Mouse (Mus musculus) myocyte (in vitro differentiated cells): ENCODE measurements around the gene Mfng. TPM values are rescaled to one million over a fixed set of nuclear protein-coding genes. Genes with fewer than 3 reads are reported as not detected.

Experiments
- H3K27me3 ChIP-seq: one replicate; pipeline ENCODE4 v1.6.1; 2011; ENCODE audit not compliant: control insufficient read depth, insufficient read depth, insufficient read length
- H3K36me3 ChIP-seq: one replicate; pipeline ENCODE4 v1.6.1; 2011; ENCODE audit not compliant: control insufficient read depth, insufficient read depth
- H3K4me2 ChIP-seq: one replicate; pipeline ENCODE4 v1.6.1; 2011; ENCODE audit warnings: low read depth, control low read depth
- H3K4me3 ChIP-seq: one replicate; pipeline ENCODE4 v1.5.1; 2011; ENCODE audit warnings: mild to moderate bottlenecking, control low read depth, moderate library complexity
- H3K79me2 ChIP-seq: one replicate; pipeline ENCODE4 v1.6.1; 2011; ENCODE audit not compliant: control insufficient read depth, insufficient read depth
- H3ac ChIP-seq: one replicate; pipeline ENCODE4 v1.6.1; 2011; ENCODE audit not compliant: control insufficient read depth, insufficient read length
- CEBPB ChIP-seq: IDR thresholded peaks from 2 replicates; pipeline ENCODE4 v1.6.1; 2011; ENCODE audit warnings: mild to moderate bottlenecking, moderate library complexity; ENCODE audit not compliant: poor library complexity, insufficient read depth, severe bottlenecking
- E2F4 ChIP-seq: IDR thresholded peaks from one replicate; pipeline ENCODE4 v1.6.1; 2011; ENCODE audit warnings: mild to moderate bottlenecking, control low read depth, moderate library complexity; ENCODE audit not compliant: insufficient read depth
- MAX ChIP-seq: IDR thresholded peaks from one replicate; pipeline ENCODE4 v1.6.1; 2011; ENCODE audit warnings: low read depth, mild to moderate bottlenecking, control low read depth
- MYOD1 ChIP-seq, 3 experiments: IDR thresholded peaks; one replicate each; pipeline ENCODE4 v1.6.1; 2011; ENCODE audit warnings: control low read depth in 2 of 3, low read depth in 2 of 3, mild to moderate bottlenecking in 2 of 3, moderate library complexity in 1 of 3; ENCODE audit not compliant: insufficient read length in 2 of 3, control insufficient read depth in 1 of 3
- MYOG ChIP-seq, 3 experiments: IDR thresholded peaks; one replicate each; pipeline ENCODE4 v1.6.1; 2011; ENCODE audit warnings: control low read depth in 2 of 3, low read depth in 2 of 3, mild to moderate bottlenecking in 2 of 3; ENCODE audit not compliant: insufficient read length in 2 of 3, control insufficient read depth in 1 of 3, insufficient read depth in 1 of 3
- POLR2A ChIP-seq: IDR thresholded peaks from one replicate; pipeline ENCODE4 v1.6.1; 2011; ENCODE audit warnings: low read depth, mild to moderate bottlenecking, control low read depth, moderate library complexity; ENCODE audit not compliant: insufficient read length
- POLR2AphosphoS2 ChIP-seq: IDR thresholded peaks from one replicate; pipeline ENCODE4 v1.6.1; 2011; ENCODE audit warnings: low read depth, control low read depth; ENCODE audit not compliant: insufficient read length
- REST ChIP-seq: IDR thresholded peaks from one replicate; pipeline ENCODE4 v1.6.1; 2011; ENCODE audit warnings: mild to moderate bottlenecking, control low read depth, moderate library complexity; ENCODE audit not compliant: insufficient read depth, insufficient read length
- SRF ChIP-seq: IDR thresholded peaks from one replicate; pipeline ENCODE4 v1.6.1; 2011; ENCODE audit warnings: low read depth; ENCODE audit not compliant: control insufficient read depth, insufficient read length
- TCF12 ChIP-seq: IDR thresholded peaks from one replicate; pipeline ENCODE4 v1.6.1; 2011; ENCODE audit warnings: mild to moderate bottlenecking, control low read depth; ENCODE audit not compliant: poor library complexity, insufficient read depth, severe bottlenecking
- TCF3 ChIP-seq: IDR thresholded peaks from one replicate; pipeline ENCODE4 v1.6.1; 2011; ENCODE audit warnings: low read depth, control low read depth; ENCODE audit not compliant: insufficient read length
- USF1 ChIP-seq: IDR thresholded peaks from one replicate; pipeline ENCODE4 v1.6.1; 2011; ENCODE audit warnings: low read depth, mild to moderate bottlenecking, control low read depth, moderate library complexity
- polyA plus RNA-seq: library from polyadenylated mRNA; unstranded; fragments of >200 nt; fragmentation: generic; extraction: Trizol; gene quantifications from one replicate; pipeline ENCODE4 v1.2.1, GENCODE M21; 2012; ENCODE audit warnings: missing spikeins

The Mfng gene
- polyA plus RNA-seq, 1 experiment = 0.06 TPM

DNA sequence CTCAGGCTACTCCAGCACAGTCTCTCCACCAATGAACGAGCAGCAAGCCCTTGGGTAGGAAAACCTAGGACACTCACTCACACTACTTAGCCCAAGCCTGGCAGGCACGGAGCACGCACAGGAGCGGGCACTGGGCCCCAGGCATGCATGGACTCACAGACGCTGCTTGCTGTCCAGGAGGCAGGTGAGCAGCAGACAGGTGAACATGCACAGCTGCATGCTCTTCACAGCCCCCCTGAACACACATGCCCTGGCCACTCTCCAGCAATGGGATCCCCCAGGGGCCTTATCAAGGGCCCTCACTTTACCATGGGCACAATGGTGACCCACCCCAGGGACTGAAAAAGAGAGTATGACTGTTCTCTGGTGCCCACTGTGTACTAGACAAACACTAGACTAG lies 6.4 kb upstream of the Mfng start:
- Histone ChIP-seq H3K79me2 (no peaks in the 10 kb centered on the region), H3ac (no peak overlapping the region)
- TF ChIP-seq MAX (no peak), POLR2AphosphoS2 (no peak), CEBPB (no peak), TCF12 (no peak), POLR2A (no peak), E2F4 (no peak), MYOD1 (IDR thresholded peaks at IDR 0.05; ENCODE audit: control insufficient read depth in 1 of 3, insufficient read length in 2 of 3, low read depth in 2 of 3) (no peak), SRF (no peak), MYOG (IDR thresholded peaks at IDR 0.05; ENCODE audit: control insufficient read depth in 1 of 3, insufficient read depth in 1 of 3, insufficient read length in 2 of 3, low read depth in 2 of 3) (no peak), REST (no peak), USF1 (no peak), TCF3 (no peak)

DNA sequence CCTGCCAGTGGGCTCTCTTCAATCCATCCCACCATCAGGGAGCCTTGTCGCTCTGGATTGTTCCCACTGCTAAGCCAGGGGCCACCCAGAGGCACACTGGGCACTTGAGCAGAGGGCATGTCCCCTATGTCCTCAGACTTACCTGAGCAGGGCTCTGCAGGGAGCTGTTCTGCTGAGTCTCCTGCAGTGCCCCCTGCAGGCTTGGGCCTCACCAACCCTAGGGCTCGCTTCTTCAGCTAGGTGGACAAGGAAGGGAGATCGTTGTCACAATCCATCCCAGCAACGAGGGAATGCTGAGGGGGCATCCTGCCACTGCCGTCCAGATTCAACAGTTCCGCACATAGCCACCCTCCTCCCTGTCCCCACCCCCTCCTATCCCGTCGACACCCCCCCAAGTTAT lies 6.0 kb upstream of the Mfng start:
- peaks cover 5% of the 10 kb centered on the region for H3K27me3 ChIP-seq
- H3K79me2 ChIP-seq = no peaks in the 10 kb centered on the region
- TF ChIP-seq POLR2AphosphoS2 (no peak), E2F4 (no peak), SRF (no peak), TCF12 (no peak), USF1 (no peak), CEBPB (no peak)
- no peak overlapping the region for H3K4me3 ChIP-seq
- no peak overlapping the region for H3ac ChIP-seq
- H3K4me2 ChIP-seq = no peak overlapping the region
- no peaks in the 10 kb centered on the region for H3K36me3 ChIP-seq

More for the DNA sequence above, 6.4 kb upstream of the Mfng start:
- H3K4me2 ChIP-seq = no peak overlapping the region
- no peak overlapping the region for H3K4me3 ChIP-seq
- no peaks in the 10 kb centered on the region for H3K36me3 ChIP-seq
- H3K27me3 ChIP-seq = peaks cover 5% of the 10 kb centered on the region

DNA sequence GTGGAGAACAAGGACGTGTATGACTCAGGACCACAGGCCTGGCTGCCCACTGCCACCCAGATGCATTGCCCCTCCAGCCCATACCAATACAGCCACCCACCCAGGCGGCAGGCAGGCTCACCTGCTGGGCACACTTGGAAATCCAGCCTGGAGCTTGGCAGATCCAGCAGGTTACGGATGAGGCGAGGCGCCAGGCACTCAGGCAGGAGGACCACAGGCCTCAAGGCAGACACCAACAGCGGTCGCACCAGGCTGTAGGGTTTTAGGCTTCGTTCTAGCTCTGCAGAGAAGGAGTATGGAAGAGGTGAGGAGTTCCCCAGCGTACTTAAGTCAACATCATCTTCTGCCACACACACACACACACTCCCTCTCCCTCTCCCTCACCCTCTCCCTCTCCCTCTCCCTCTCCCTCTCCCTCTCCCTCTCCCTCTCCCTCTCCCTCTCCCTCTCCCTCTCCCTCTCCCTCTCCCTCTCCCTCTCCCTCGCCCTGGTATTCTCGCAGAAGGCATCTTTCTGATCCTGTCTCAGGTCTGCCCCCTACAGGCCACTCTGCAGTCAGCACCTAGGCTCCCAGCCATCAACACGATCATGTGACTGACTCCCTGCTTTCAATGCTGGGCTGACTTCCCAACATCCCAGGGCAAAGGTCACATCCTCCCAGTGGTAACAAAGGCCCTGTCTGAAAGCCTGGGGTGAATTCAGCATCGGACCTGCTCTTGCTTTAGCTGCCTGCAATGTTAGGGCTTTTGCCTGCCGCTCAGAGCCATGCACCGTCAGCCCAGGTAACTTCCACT lies 5.0 kb upstream of the Mfng start:
- peaks cover 5% of the 10 kb centered on the region for H3K27me3 ChIP-seq
- H3K36me3 ChIP-seq = no peaks in the 10 kb centered on the region
- H3K79me2 ChIP-seq = no peaks in the 10 kb centered on the region
- H3ac ChIP-seq = no peak overlapping the region
- H3K4me3 ChIP-seq = no peak overlapping the region
- no peak overlapping the region for H3K4me2 ChIP-seq
- TF ChIP-seq MYOG (IDR thresholded peaks at IDR 0.05; ENCODE audit: control insufficient read depth in 1 of 3, insufficient read depth in 1 of 3, insufficient read length in 2 of 3, low read depth in 2 of 3) (no peak), USF1 (peak; percentile 89)

DNA sequence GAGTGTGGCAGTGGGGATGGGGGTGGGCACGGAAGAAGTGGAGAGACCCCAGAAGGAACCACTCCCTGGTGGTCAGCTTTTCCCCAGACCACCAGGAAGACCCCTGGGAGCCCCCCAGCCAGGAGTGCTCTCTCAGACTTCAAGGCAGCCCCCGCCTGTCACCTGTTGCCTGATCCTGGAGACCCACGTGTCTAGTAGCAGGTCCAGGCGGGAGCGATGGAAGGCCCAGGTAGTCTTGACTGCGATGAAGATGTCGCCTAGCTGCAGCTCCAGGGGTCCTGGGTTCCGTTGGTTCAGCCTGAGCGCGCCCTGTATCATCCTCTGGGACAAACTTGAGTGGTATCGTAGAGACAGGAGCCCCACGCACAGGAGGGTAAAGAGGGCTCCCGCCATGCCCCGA lies 419 bp downstream of the Mfng start:
- no peak overlapping the region for H3K4me3 ChIP-seq
- no peak overlapping the region for H3K4me2 ChIP-seq
- no peak for TF ChIP-seq TCF12
- TF ChIP-seq CEBPB = no peak
- no peak for TF ChIP-seq MYOD1 (IDR thresholded peaks at IDR 0.05; ENCODE audit: control insufficient read depth in 1 of 3, insufficient read length in 2 of 3, low read depth in 2 of 3)
- TF ChIP-seq MYOG (IDR thresholded peaks at IDR 0.05; ENCODE audit: control insufficient read depth in 1 of 3, insufficient read depth in 1 of 3, insufficient read length in 2 of 3, low read depth in 2 of 3) = no peak
- TF ChIP-seq REST = no peak
- TF ChIP-seq SRF = no peak
- no peak for TF ChIP-seq MAX
- no peak for TF ChIP-seq TCF3
- TF ChIP-seq E2F4 = no peak
- TF ChIP-seq USF1 = no peak
- TF ChIP-seq POLR2AphosphoS2 = no peak
- no peak for TF ChIP-seq POLR2A
- H3ac ChIP-seq = no peak overlapping the region
- no peaks in the 10 kb centered on the region for H3K79me2 ChIP-seq
- H3K27me3 ChIP-seq = peaks cover 12% of the 10 kb centered on the region
- H3K36me3 ChIP-seq = no peaks in the 10 kb centered on the region

DNA sequence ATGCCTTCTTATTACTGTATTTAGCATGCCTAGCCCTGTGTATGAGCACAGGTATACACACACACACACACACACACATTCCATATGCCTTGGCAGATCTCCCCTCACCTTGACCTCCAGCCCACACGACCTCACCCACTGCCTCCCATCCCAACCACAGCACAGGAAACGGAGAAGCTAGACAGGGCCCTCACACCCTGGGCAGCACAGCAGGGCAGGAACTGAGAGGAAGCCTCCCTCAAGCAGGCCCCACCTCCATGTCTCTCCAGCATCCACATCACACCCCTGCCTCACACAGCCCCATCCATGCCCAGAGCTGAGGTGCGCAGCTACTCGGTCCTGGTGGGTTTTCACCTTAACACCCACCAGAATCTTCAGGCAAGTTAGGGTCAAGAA lies 909 bp downstream of the Mfng start:
- H3K79me2 ChIP-seq = no peaks in the 10 kb centered on the region
- no peaks in the 10 kb centered on the region for H3K36me3 ChIP-seq
- no peak overlapping the region for H3ac ChIP-seq
- TF ChIP-seq E2F4 (no peak), REST (no peak), MAX (no peak), USF1 (no peak), TCF12 (no peak), MYOD1 (IDR thresholded peaks at IDR 0.05; ENCODE audit: control insufficient read depth in 1 of 3, insufficient read length in 2 of 3, low read depth in 2 of 3) (no peak), TCF3 (no peak), CEBPB (no peak), POLR2A (no peak)
- H3K4me3 ChIP-seq = no peak overlapping the region
- no peak overlapping the region for H3K4me2 ChIP-seq
- peaks cover 12% of the 10 kb centered on the region for H3K27me3 ChIP-seq
